Mouse (Mus musculus) stomach, postnatal 0 days (tissue): ENCODE measurements around the gene Clp1.

Experiments
- CTCF ChIP-seq: IDR thresholded peaks from 2 replicates; pipeline ENCODE4 v1.5.1; 2016; ENCODE audit warnings: antibody characterized with exemption, low read depth, mild to moderate bottlenecking, moderate library complexity
- EP300 ChIP-seq: optimal IDR thresholded peaks from 2 replicates; pipeline ENCODE3; 2016; ENCODE audit warnings: antibody characterized with exemption

DNA sequence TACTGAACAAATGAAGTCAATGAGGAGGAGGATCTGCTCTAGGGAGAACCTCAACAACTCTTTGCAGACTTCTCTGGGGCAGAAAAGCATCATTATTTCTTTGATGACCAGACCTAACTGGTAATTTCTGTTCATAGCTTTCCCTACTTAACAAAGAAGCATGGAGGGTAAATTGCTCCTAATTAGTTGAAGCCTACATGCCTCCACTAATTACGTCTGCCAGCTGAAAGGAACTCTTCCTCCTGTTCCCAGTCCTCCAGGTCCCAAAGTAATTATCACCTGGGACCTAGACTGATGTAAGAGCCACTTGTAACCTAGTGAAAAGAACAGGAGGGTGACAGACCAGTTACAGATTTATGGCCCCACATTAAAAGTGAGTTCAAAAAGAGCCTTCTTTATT is 19.6 kb downstream of the Clp1 start:
- TF ChIP-seq CTCF (no peak), EP300 (no peak)
